Mouse (Mus musculus): Measurements from ENCODE around the gene Tmem232.

GRCm38 (mm10) chr17:65571466-65571865 lies 30.9 kb upstream of the Tmem232 start:
- TF ChIP-seq POLR2A (IDR thresholded peaks at IDR 0.05; ENCODE audit: borderline replicate concordance, extremely low read depth, low read depth, low read length) (no peak), CTCF (IDR thresholded peaks at IDR 0.05; ENCODE audit: insufficient read depth, low read length) (no peak)

Measured in lung, adult 2 months (tissue).